Mouse (Mus musculus): ENCODE data around the gene Ttc39d. TPM values are rescaled to one million over a fixed set of nuclear protein-coding genes. Genes with fewer than 3 reads are reported as not detected.
"Not testable (repeated sequence)": the region's sequence is repeated elsewhere in the genome, so short reads cannot be mapped to it uniquely, and the experiment has no call there.

Ttc39d gene
- polyA plus RNA-seq, 1 experiment from 2014 or later: 0.25 TPM

GRCm38 (mm10) chr17:80175966-80176365, 31.3 kb upstream of the Ttc39d start:
- no peak overlapping the region for H3K27ac ChIP-seq (ENCODE audit: low read length)
- H3K36me3 ChIP-seq (ENCODE audit: control insufficient read depth, insufficient read depth): no peaks in the 10 kb centered on the region
- no peak overlapping the region for H3K4me3 ChIP-seq (ENCODE audit: low read length)
- no peaks in the 10 kb centered on the region for H3K9me3 ChIP-seq (replicated peaks; ENCODE audit: control insufficient read depth, low read length)
- no peaks in the 10 kb centered on the region for H3K27me3 ChIP-seq (ENCODE audit: control insufficient read depth, insufficient read depth, low read length)
- no peak overlapping the region for H3K4me2 ChIP-seq (ENCODE audit: low read depth, low read length)
- ATAC-seq (replicated peaks; ENCODE audit: extremely low read depth, insufficient read depth, low FRiP score): no peak
- no peaks in the 10 kb centered on the region for H3K4me1 ChIP-seq (ENCODE audit: control insufficient read depth, insufficient read depth, low read length)
- H3K9ac ChIP-seq (ENCODE audit: low read length): no peak overlapping the region
- 86% methylated on average over 3 of the region's 3 CpGs for whole genome bisulfite sequencing

- H3K9me3 ChIP-seq (replicated peaks; ENCODE audit: control insufficient read depth, low read length); H3K4me1 ChIP-seq (ENCODE audit: control insufficient read depth, insufficient read depth, low read length); H3K9ac ChIP-seq (ENCODE audit: low read length); ATAC-seq (replicated peaks; ENCODE audit: extremely low read depth, insufficient read depth, low FRiP score); H3K36me3 ChIP-seq (ENCODE audit: control insufficient read depth, insufficient read depth); H3K27me3 ChIP-seq (ENCODE audit: control insufficient read depth, insufficient read depth, low read length); H3K4me3 ChIP-seq (ENCODE audit: low read length); H3K4me2 ChIP-seq (ENCODE audit: low read depth, low read length); H3K27ac ChIP-seq (ENCODE audit: low read length): not testable (repeated sequence)
- 97% methylated on average over 3 of the region's 3 CpGs for WGBS
These were observed 28.4 kb upstream of the Ttc39d start for GRCm38 (mm10) chr17:80178846-80179245.

DNA sequence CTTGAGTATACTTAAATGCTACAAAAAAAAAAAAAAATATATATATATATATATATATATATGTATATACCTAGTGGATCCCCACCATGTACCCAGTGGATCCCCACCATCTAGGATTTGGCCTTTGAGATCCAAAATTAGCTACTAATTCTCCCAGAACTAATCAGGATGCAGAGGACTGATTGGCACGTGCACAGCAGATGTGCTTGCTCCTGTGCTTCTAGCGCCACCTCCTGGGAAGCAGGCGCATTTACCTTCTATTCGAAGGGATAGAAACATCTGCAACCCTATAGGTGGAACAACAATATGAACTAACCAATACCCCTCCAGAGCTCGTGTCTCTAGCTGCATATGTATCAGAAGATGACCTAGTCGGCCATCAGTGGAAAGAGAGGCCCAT, 27.3 kb upstream of the Ttc39d start:
- no peak overlapping the region for H3K4me2 ChIP-seq (ENCODE audit: low read depth, low read length)
- H3K4me3 ChIP-seq (ENCODE audit: low read length): no peak overlapping the region
- H3K9me3 ChIP-seq (replicated peaks; ENCODE audit: control insufficient read depth, low read length): no peaks in the 10 kb centered on the region
- no peaks in the 10 kb centered on the region for H3K4me1 ChIP-seq (ENCODE audit: control insufficient read depth, insufficient read depth, low read length)
- ATAC-seq (replicated peaks; ENCODE audit: extremely low read depth, insufficient read depth, low FRiP score): 0 out of 2 replicates have a peak, but pooled peaks have one; percentile 61
- no peaks in the 10 kb centered on the region for H3K27me3 ChIP-seq (ENCODE audit: control insufficient read depth, insufficient read depth, low read length)
- 1% methylated on average over 6 of the region's 6 CpGs for WGBS
- H3K36me3 ChIP-seq (ENCODE audit: control insufficient read depth, insufficient read depth): no peaks in the 10 kb centered on the region
- no peak overlapping the region for H3K9ac ChIP-seq (ENCODE audit: low read length)
- H3K27ac ChIP-seq (ENCODE audit: low read length): no peak overlapping the region

DNA sequence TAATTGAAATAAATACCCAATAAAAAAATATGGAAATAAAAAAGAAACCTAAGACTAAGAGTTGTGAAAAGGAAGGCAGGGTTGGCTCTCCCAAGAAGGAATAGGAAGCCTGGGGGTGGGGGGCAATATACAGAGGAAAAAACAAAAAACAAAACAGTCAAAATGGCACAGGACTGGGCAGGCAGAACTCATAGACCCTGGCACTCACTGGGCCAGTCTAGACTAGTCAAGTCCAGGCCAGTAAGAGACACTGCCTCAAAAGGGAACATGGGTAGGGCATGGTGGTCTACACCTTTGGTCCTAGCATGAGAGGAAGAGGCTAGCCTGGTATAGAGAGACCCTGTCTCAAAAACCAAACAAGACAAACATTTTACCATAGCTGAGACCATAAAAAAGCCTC, 26.8 kb upstream of the Ttc39d start:
- Histone ChIP-seq H3K27ac (ENCODE audit: low read length) (no peak overlapping the region), H3K4me2 (ENCODE audit: low read depth, low read length) (no peak overlapping the region), H3K4me1 (ENCODE audit: control insufficient read depth, insufficient read depth, low read length) (no peaks in the 10 kb centered on the region), H3K9me3 (replicated peaks; ENCODE audit: control insufficient read depth, low read length) (no peaks in the 10 kb centered on the region), H3K36me3 (ENCODE audit: control insufficient read depth, insufficient read depth) (no peaks in the 10 kb centered on the region), H3K27me3 (ENCODE audit: control insufficient read depth, insufficient read depth, low read length) (no peaks in the 10 kb centered on the region), H3K4me3 (ENCODE audit: low read length) (no peak overlapping the region), H3K9ac (ENCODE audit: low read length) (no peak overlapping the region)
- ATAC-seq (replicated peaks; ENCODE audit: extremely low read depth, insufficient read depth, low FRiP score): no peak

- H3K9ac ChIP-seq (ENCODE audit: low read length): no peak overlapping the region
- no peaks in the 10 kb centered on the region for H3K9me3 ChIP-seq (replicated peaks; ENCODE audit: control insufficient read depth, low read length)
- no peak overlapping the region for H3K4me2 ChIP-seq (ENCODE audit: low read depth, low read length)
- no peak for ATAC-seq (replicated peaks; ENCODE audit: extremely low read depth, insufficient read depth, low FRiP score)
- H3K36me3 ChIP-seq (ENCODE audit: control insufficient read depth, insufficient read depth): no peaks in the 10 kb centered on the region
- no peaks in the 10 kb centered on the region for H3K4me1 ChIP-seq (ENCODE audit: control insufficient read depth, insufficient read depth, low read length)
- no peak overlapping the region for H3K27ac ChIP-seq (ENCODE audit: low read length)
- WGBS: 76% methylated on average over 10 of the region's 10 CpGs
- no peak overlapping the region for H3K4me3 ChIP-seq (ENCODE audit: low read length)
- no peaks in the 10 kb centered on the region for H3K27me3 ChIP-seq (ENCODE audit: control insufficient read depth, insufficient read depth, low read length)
These were observed 23.6 kb upstream of the Ttc39d start for GRCm38 (mm10) chr17:80183615-80184014.

- Histone ChIP-seq H3K4me2 (ENCODE audit: low read depth, low read length) (no peak overlapping the region), H3K4me3 (ENCODE audit: low read length) (no peak overlapping the region), H3K36me3 (ENCODE audit: control insufficient read depth, insufficient read depth) (peaks cover 12% of the 10 kb centered on the region; the same call in 1 of the 2 replicates), H3K27me3 (ENCODE audit: control insufficient read depth, insufficient read depth, low read length) (no peaks in the 10 kb centered on the region), H3K9me3 (replicated peaks; ENCODE audit: control insufficient read depth, low read length) (no peaks in the 10 kb centered on the region), H3K4me1 (ENCODE audit: control insufficient read depth, insufficient read depth, low read length) (no peaks in the 10 kb centered on the region), H3K9ac (ENCODE audit: low read length) (no peak overlapping the region), H3K27ac (ENCODE audit: low read length) (no peak overlapping the region)
- WGBS: 60% methylated on average over 5 of the region's 5 CpGs
- no peak for ATAC-seq (replicated peaks; ENCODE audit: extremely low read depth, insufficient read depth, low FRiP score)
These were observed 14.2 kb upstream of the Ttc39d start for GRCm38 (mm10) chr17:80193075-80193474.

DNA sequence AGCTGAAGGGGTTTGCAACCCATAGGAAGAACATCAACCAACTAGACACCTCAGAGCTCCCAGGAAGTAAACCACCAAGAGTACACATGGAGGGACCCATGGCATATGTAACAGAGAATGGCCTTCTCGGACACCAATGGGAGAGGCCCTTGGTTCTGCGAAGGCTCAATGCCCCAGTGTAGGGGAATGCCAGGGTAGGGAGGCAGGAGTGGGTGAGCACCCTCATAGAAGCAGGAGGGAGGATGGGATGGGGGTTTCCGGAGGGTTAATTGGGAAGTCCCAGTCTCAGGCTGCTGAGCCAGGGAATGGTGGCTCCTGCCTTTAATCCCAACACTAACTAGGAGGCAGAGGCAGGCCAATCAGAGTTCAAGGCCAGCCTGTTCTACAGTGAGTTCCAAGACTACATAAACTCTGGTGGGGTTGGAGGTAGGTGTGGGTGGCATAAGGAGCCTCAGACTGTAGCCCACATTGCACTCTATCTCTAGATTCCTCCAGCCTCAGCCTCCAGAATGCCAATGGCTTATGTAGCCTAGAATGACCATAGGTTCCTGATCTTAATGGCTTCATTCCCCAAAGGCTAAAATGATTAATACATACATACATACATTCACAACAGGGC, 8.0 kb upstream of the Ttc39d start:
- no peak for ATAC-seq (replicated peaks; ENCODE audit: extremely low read depth, insufficient read depth, low FRiP score)
- no peak overlapping the region for H3K9ac ChIP-seq (ENCODE audit: low read length)
- no peaks in the 10 kb centered on the region for H3K4me1 ChIP-seq (ENCODE audit: control insufficient read depth, insufficient read depth, low read length)
- no peaks in the 10 kb centered on the region for H3K27me3 ChIP-seq (ENCODE audit: control insufficient read depth, insufficient read depth, low read length)
- no peak overlapping the region for H3K27ac ChIP-seq (ENCODE audit: low read length)
- H3K4me2 ChIP-seq (ENCODE audit: low read depth, low read length): no peak overlapping the region
- peaks cover 37% of the 10 kb centered on the region for H3K36me3 ChIP-seq (ENCODE audit: control insufficient read depth, insufficient read depth)
- WGBS: 95% methylated on average over 3 of the region's 3 CpGs
- H3K4me3 ChIP-seq (ENCODE audit: low read length): no peak overlapping the region
- no peaks in the 10 kb centered on the region for H3K9me3 ChIP-seq (replicated peaks; ENCODE audit: control insufficient read depth, low read length)

DNA sequence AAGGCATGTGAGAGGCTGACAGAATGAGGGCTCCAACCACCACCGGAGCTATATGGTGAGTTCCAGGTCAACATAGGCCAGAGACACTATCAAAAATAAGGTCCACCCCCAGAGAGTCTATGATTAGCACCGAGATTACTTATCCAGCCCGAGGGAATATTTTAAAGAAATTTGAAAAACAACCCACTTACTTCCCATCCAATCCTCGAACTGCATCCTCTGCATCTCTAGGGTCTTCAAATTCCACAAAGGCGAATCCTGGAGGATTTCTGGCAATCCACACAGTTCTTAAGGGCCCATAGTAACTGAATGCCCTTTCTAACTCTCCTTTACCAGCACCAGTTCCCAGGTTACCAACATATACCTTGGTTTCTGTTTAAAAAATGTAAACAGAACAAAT, 1.6 kb upstream of the Ttc39d start:
- H3K9me3 ChIP-seq (replicated peaks; ENCODE audit: control insufficient read depth, low read length): no peaks in the 10 kb centered on the region
- WGBS: 8% methylated on average over 5 of the region's 5 CpGs
- no peak overlapping the region for H3K27ac ChIP-seq (ENCODE audit: low read length)
- peak overlapping the region; percentile 89 for H3K4me2 ChIP-seq (ENCODE audit: low read depth, low read length)
- H3K4me1 ChIP-seq (ENCODE audit: control insufficient read depth, insufficient read depth, low read length): peaks cover 10% of the 10 kb centered on the region
- no peaks in the 10 kb centered on the region for H3K27me3 ChIP-seq (ENCODE audit: control insufficient read depth, insufficient read depth, low read length)
- peak overlapping the region; percentile 99 for H3K9ac ChIP-seq (ENCODE audit: low read length)
- H3K4me3 ChIP-seq (ENCODE audit: low read length): peak overlapping the region; percentile 84
- no peak for ATAC-seq (replicated peaks; ENCODE audit: extremely low read depth, insufficient read depth, low FRiP score)
- H3K36me3 ChIP-seq (ENCODE audit: control insufficient read depth, insufficient read depth): peaks cover 28% of the 10 kb centered on the region

GRCm38 (mm10) chr17:80206301-80206670, 974 bp upstream of the Ttc39d start:
- H3K27ac ChIP-seq (ENCODE audit: low read length): peak overlapping the region; percentile 99
- peak overlapping the region; percentile 99 for H3K9ac ChIP-seq (ENCODE audit: low read length)
- H3K36me3 ChIP-seq (ENCODE audit: control insufficient read depth, insufficient read depth): peaks cover 25% of the 10 kb centered on the region
- under 1% methylated on average over 36 of the region's 36 CpGs for WGBS
- ATAC-seq (replicated peaks; ENCODE audit: extremely low read depth, insufficient read depth, low FRiP score): peak; percentile 47
- peaks cover 10% of the 10 kb centered on the region for H3K4me1 ChIP-seq (ENCODE audit: control insufficient read depth, insufficient read depth, low read length)
- H3K4me3 ChIP-seq (ENCODE audit: low read length): peak overlapping the region; percentile 84
- no peaks in the 10 kb centered on the region for H3K9me3 ChIP-seq (replicated peaks; ENCODE audit: control insufficient read depth, low read length)
- peak overlapping the region; percentile 89 for H3K4me2 ChIP-seq (ENCODE audit: low read depth, low read length)
- no peaks in the 10 kb centered on the region for H3K27me3 ChIP-seq (ENCODE audit: control insufficient read depth, insufficient read depth, low read length)
